Mouse (Mus musculus): ENCODE data around the gene Sh3pxd2a. TPM values are rescaled to one million over a fixed set of nuclear protein-coding genes. Genes with fewer than 3 reads are reported as not detected.

Gene Sh3pxd2a
- total RNA-seq, 1 experiment from 2014 or later, result 24.0 TPM

DNA sequence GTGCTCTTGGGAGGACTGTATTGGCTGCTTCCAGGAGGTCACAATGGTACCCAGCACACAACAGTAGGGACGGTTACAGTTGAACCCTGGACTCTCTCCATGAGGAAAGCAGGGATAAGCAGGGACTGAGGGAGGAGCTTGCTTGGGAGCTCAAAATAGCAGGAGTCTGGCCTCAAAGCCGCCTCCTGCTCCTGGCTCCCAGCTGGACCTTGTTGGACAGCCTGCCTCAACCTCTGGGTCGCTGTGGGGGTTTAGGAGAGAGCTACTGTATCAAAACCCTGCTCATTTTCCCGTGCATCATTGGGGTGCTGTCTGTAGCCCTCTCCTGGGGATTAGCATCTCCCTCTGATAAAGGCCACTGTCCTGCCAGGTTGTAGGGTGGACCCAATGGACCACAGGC is 184.8 kb downstream of the Sh3pxd2a start:
- ATAC-seq (ENCODE audit: extremely low read depth, insufficient number of reproducible peaks, low FRiP score, poor library complexity, severe bottlenecking), result no peak

DNA sequence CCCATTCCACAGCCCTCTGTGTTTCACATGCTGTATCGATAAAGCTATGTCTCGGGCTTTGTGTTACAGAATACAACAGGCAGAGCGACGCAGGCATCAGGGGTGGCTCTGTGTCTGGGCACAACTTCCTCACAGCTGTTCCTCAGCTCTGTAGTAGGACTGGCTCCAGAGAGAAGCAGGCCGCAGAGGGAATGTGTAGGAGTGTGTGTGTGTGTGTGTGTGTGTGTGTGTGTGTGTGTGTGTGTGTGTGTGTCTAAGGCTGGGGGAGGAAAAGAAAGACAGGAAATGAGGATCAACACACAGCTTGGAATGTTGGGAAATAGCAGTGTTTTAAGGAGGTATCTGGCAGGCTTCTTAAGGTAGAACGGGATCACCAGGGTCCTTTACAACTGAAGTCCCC is 187.5 kb downstream of the Sh3pxd2a start:
- ATAC-seq (ENCODE audit: extremely low read depth, insufficient number of reproducible peaks, low FRiP score, poor library complexity, severe bottlenecking), result no peak

DNA sequence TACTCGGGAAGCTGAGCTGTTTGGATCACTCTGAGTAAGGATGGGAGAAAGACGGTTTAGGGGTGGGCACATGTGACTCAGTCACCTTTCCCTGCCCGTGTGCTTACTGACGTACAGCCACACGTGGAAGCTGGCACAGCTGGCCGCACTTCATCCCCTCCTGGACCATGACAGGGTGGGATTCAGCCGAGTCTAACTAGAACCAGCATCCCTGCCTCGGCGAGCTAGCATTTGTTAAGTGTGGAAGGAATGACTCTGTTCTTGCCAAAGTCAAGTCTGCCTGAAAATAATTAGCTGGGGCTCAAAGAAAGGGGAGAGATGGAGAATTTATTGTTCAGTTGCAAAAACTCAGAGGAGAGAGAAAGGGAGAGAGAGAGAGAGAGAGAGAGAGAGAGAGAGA is 193.7 kb downstream of the Sh3pxd2a start:
- no peak for ATAC-seq (ENCODE audit: extremely low read depth, insufficient number of reproducible peaks, low FRiP score, poor library complexity, severe bottlenecking)

DNA sequence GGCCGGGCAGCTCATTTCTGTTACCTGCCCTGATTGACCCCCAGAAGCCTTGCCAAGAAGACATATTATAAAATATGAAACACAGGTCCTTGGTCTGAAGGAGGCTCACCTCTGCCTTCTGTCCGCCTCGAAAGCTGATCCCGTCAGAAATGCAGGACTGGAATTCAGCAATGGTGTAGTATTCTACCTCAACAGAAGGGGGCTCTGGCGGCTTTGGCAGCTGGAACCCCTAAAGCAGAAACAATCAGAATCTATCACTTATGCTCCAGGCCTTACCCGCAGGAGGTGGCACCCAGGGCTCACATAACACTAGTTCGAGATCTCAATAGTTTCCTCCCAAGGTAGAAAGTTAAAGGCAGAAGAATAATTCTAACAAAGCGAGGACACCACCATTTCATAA is 194.5 kb downstream of the Sh3pxd2a start:
- ATAC-seq (ENCODE audit: extremely low read depth, insufficient number of reproducible peaks, low FRiP score, poor library complexity, severe bottlenecking), result no peak

DNA sequence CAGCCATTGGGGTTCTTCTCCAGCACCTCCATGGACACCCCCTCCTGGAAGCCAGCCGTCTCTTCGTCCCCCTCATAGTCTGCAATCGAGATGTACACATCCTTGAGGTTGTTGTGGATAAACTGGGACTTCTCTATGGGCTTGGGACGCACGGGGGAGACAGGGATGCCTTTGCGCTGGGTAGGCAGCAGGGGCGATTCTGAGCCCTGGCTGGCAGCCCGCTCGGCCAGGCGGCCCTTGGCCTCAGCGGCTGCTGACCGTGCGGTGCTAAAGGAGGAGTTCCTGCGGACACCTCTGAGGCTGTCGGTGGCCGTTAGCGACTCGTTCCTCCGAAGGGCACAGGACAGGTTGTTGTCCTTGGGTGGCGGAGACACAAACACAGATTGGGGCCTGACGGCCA is 197.1 kb downstream of the Sh3pxd2a start:
- no peak for ATAC-seq (ENCODE audit: extremely low read depth, insufficient number of reproducible peaks, low FRiP score, poor library complexity, severe bottlenecking)

DNA sequence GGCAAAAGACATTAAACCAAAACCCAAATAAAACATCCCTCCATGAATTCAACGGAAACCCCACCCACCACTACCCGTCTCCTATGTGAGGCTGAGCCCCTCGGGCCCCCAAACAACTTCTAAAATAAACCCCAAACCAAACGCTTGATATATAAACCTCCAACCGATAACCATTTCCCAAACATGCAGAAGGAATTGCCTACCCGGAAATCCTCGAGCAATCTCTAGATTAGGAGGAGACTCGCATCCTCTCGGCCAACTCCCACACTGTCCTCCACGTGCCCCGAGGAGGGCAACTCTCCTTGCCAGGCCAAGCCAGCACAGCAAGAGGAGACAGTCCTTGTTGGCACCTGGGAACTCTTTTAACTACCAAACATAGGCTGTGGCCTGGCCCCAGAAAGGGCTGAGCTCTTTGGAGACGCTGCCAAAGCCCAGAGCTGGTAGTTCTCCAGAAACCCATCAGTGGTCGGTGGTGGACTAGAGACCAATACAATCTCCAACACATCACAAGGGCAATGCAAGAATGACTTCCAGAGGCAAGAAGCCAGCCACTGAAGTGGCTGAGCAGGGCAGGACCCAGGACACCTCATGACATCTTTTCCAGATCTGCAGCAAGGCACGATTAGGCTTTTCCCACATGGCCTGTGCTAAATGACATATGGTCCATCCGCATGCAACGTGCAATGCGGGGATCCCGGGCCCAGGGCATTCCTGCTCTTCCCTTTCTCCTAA is 198.0 kb downstream of the Sh3pxd2a start:
- ATAC-seq (ENCODE audit: extremely low read depth, insufficient number of reproducible peaks, low FRiP score, poor library complexity, severe bottlenecking), result no peak

DNA sequence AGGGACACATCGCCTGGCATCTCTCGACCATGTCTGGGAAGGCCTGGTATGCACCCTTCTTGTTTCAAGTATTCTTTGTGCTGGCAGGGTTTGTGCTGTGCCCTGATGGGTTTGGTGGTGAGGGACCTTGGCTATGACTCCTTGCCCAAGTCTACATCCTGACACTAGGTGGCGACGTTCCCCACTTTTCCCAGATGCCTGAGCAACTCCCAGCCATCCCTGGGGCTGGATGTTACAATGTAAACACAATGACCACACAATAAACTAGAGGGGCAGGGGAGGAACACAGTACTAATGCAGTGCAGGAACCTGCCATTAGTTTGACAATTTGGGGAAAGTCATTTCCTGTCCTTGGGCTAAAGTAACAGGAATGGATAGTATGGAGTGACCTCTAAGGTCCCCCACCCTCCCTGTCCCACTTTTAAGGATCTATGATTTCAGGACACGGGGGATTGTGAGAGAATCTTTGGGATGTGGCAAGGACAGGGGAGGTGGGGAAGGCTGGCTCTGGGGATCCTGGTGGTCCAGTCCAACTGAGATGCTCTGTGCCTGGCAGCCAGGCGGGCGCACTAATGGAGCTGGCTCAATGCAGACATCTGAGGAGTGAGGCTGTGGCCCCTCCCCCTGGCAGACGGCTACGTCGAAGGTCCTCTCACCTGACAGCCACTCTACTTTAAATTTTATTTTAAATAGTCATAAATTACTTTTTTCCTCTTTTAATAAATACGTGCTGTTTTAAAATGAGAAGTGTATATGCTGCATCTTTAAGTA is 199.7 kb downstream of the Sh3pxd2a start:
- ATAC-seq (ENCODE audit: extremely low read depth, insufficient number of reproducible peaks, low FRiP score, poor library complexity, severe bottlenecking), result no peak

DNA sequence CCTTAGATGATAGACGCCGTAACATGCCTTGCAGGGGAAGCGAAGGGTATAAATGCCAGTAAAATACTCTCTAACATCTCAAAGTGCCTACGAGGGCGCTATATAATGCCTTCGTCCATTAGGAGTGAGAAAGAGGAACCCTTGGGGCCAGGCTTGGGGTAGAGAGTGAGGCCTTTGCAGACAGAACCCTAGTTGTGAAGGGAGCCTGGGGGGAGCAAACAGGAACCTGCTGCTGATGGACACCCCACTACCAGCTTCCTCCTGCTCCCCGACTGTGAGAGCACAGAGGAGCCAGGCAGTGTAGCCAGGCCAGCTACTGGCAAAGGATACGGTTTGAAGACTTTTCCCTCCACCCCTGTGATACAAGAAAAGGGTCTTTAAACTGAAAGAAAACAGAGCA is 200.6 kb downstream of the Sh3pxd2a start:
- no peak for ATAC-seq (ENCODE audit: extremely low read depth, insufficient number of reproducible peaks, low FRiP score, poor library complexity, severe bottlenecking)

DNA sequence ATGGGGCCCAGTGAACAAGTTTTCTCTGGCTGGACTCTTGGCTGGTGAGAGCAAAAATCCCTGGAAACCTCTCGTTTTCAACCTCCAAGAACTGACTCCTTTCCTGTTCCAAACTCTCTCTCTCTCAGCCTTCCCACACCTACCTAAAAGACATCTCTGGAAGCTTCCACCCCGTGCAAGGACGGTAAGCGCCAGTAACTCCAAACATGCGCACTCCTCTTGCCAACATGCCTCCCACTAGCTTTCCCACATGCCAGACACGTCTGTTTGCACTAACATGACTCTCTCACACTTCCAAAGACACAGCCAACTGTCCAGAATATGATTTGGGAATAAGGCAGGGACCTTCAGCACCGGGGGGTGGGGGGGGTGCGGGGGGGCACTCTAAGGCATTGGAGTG is 203.0 kb downstream of the Sh3pxd2a start:
- no peak for ATAC-seq (ENCODE audit: extremely low read depth, insufficient number of reproducible peaks, low FRiP score, poor library complexity, severe bottlenecking)

DNA sequence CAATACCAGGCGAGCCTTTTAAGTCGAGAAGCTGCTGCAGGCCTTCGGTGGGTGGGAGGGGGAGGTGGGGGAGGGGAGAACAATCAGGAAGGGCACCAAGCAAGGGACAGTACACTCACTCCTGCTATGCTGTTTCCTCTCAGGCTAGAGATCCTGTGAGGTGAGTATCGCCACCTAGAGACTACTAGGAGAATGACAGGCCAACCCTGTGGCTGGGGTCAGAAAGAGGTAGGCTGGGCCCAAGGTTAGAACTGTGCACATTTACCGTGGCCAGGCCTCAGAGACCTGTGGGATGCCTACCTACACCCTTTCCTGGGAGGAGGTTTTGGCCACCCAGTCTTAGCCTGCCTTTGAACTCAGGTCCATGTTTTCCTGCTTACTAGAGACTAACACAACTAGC is 204.6 kb downstream of the Sh3pxd2a start:
- ATAC-seq (ENCODE audit: extremely low read depth, insufficient number of reproducible peaks, low FRiP score, poor library complexity, severe bottlenecking), result no peak

DNA sequence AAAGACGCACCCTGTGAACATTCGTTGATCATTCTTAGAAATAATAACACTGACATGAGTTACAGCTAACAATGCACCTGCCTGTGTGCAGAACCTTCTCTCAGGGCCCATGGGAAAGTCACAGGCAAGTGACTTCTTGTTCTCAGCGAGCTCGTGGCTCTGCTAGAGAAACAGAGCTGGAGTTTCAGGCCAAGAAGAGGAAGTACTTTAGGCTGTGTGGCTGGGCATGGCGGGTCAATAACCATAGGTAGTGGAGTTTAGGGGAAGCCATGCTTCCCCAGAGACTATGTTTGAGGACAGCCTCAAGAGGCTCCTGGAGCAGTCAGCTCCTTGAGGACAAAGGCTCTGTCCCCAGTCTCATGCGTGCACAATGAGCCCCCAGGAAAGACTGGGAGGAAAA is 208.3 kb downstream of the Sh3pxd2a start:
- no peak for ATAC-seq (ENCODE audit: extremely low read depth, insufficient number of reproducible peaks, low FRiP score, poor library complexity, severe bottlenecking)

DNA sequence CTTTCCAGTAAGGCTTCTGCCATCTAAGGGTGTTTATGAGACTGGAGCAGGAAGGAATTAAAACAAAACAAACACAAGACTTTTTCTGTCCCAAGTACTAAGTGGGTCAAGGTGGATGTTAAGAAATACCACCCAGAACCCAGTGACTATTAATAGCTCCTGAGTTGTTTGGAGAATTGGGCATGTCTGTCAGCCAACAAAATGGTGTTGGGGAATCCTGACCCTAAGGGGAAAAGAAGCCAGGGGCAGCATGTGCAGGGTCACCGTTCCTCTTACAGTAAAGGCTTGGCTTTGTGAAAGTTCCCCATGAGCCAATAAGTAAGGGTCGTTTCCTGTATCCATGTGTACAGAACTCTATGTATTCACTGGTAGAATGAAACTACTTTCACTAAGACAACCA is 209.2 kb downstream of the Sh3pxd2a start:
- no peak for ATAC-seq (ENCODE audit: extremely low read depth, insufficient number of reproducible peaks, low FRiP score, poor library complexity, severe bottlenecking)

DNA sequence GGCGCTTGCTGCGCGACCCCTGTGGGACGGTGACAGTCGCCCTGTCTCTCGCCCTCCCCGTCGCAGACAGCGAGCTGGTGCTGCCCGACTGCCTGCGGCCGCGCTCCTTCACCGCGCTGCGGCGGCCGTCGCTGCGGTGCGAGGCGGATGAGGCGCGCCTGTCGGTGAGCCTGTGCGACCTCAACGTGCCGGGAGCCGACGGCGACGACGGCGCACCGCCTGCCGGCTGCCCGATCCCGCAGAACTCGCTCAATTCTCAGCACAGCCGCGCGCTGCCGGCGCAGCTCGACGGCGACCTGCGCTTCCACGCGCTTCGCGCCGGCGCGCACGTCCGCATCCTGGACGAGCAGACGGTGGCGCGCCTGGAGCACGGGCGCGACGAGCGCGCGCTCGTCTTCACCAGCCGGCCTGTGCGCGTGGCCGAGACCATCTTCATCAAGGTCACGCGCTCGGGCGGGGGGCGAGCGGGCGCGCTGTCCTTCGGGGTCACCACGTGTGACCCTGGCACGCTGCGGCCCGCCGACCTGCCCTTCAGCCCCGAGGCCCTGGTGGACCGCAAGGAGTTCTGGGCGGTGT is 211.1 kb downstream of the Sh3pxd2a start:
- no peak for ATAC-seq (ENCODE audit: extremely low read depth, insufficient number of reproducible peaks, low FRiP score, poor library complexity, severe bottlenecking)

DNA sequence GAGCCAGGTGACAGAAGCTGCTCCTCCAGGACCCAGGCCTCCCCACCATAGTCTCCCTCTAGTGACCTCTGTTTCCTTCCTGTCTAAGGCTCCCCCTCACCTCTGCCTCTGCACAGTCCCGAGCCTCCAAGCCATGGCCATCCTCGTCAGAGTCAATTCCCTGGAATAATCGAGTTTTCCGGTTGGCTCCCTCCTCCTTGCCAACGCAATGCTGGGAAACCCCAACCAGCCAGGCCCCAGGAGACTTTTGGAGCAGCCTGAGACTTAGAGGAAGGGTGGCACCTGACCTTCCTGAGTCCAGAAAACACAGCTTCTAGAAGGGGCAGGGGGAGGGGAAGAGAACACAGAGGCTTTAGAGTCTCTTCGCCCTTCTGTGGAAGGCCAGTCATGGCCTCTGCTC is 213.3 kb downstream of the Sh3pxd2a start:
- ATAC-seq (ENCODE audit: extremely low read depth, insufficient number of reproducible peaks, low FRiP score, poor library complexity, severe bottlenecking), result no peak

DNA sequence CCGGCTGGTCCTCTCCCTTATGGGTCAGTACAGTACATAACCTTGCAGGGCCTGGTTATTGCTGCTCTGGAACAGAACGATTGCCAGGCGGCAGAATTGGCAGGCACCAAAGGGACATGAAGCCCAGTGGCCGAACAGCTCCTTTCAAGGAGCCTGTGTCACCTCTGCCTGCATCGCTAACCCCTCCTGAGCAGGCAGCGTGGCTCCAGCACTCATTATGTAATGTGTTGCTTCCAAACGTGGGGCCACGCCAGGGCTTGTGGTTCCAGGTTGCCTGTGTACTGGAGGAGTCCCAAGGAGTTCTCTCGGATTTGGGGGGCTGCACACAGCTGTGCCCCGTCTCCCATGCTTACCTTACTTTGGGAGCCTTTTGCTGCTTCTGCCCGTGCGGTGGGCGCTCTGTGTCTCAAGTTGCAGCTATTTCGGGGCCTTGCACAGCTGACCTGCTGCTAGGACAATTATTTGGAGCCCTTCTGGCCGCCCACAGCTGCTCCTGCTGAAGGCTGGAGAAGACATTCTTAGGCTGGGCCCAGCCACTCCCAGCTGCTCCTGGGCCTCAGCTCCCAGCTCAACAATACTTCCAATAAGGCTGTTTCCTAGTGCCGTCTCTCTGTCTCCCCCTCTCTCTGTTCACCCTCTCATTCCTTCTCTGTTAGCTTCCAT is 215.2 kb downstream of the Sh3pxd2a start:
- no peak for ATAC-seq (ENCODE audit: extremely low read depth, insufficient number of reproducible peaks, low FRiP score, poor library complexity, severe bottlenecking)

DNA sequence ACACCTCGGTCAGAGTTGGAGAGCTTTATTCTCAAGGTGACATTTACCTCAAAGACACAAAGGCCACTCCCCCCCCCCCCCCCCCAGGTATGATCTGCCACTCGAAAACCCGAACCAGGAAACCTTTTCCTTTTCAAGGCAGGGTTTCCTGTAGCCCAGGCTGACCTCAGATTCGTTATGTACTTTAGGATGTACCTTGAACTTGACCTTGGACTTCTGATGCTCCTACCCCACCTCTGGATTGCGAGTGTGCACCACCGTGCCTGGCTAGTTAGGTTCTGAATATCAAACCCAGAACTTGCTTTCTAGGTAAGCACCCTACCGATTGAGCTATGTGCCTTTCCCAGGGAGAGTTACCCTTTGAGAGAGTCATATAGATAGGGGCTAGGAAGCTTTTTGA is 215.9 kb downstream of the Sh3pxd2a start:
- ATAC-seq (ENCODE audit: extremely low read depth, insufficient number of reproducible peaks, low FRiP score, poor library complexity, severe bottlenecking), result no peak

DNA sequence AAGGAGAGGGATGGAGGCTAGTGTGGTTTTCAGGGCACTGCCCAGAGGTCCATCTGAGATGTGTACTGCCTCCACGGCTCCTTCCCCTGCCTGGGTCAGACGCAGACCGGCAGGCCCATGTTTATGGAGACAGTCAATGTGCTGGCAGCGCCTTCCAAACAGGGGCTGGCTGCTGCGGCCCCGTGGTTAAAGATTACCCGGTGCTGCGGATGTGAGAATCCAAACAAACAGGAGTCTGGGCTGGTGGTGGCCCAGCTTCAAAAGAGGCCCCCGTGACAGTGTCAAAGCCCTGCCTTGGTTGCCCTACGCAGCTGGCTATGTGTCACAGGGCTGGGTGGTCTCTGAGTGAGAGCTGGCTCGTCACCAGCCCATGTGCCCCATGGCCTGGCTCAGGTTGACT is 216.4 kb downstream of the Sh3pxd2a start:
- no peak for ATAC-seq (ENCODE audit: extremely low read depth, insufficient number of reproducible peaks, low FRiP score, poor library complexity, severe bottlenecking)

DNA sequence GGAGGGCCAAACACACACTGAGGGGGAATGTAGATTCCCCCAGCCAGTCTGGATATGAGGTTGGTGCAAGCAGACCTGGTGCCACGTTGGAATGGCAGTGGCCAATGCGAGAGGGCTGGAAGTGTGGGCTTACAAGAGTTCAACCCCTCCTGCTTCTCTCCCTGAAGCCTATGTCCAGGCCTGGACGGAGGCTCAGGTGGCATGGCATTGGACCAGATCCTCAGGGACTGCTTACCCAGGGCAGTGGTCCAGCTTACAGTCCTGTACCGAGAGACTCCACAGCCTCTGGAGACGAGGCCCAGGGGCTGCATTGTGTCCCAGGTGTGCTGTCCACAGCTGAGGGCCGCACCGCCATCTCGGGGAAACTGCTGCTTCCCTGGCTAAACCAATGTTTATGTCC is 218.7 kb downstream of the Sh3pxd2a start:
- no peak for ATAC-seq (ENCODE audit: extremely low read depth, insufficient number of reproducible peaks, low FRiP score, poor library complexity, severe bottlenecking)

DNA sequence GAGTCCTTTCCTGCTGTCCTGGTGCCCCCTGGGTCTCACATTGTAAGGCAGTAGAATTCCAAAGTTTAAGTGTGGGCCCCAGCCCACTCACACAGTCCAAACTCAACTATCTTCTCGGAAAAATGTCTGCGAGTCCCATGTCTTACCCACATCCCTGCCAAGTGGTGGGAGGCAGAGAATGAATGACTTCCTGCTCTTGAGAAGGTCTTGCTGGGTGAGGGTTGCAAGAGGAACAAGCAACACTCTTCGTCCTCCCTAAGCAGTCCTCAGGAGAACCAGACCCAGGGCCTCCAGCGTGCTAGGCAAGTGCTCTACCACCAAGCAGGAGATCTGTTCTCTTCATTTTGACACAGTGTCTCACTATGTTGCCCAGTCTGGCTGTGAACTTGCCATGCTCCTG is 222.0 kb downstream of the Sh3pxd2a start:
- ATAC-seq (ENCODE audit: extremely low read depth, insufficient number of reproducible peaks, low FRiP score, poor library complexity, severe bottlenecking), result no peak

DNA sequence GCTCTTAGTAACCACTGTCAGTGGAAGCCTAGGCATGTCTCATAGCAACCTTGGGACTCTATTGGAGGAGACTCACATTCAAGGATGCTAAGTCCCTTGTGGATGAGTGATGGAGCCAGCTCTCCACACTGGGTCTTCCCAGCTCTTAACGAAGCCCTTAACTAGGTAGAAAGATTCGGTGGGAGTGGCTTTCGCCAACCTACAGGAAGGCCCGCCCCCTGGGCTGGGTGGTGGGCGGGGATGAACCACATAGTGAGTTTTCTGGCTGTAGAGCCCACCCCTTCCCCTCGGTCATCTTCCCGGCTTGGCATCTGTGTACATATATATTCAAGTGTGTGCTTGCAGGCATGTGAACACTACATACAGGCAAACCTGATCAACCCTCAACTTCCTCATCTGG is 223.2 kb downstream of the Sh3pxd2a start:
- no peak for ATAC-seq (ENCODE audit: extremely low read depth, insufficient number of reproducible peaks, low FRiP score, poor library complexity, severe bottlenecking)
